Mouse (Mus musculus): ENCODE results near the gene Spin1. TPM values are rescaled to one million over a fixed set of nuclear protein-coding genes. Genes with fewer than 3 reads are reported as not detected.

Spin1 gene
- 50.1 and 95.1 TPM in 2 replicates for polyA plus RNA-seq (2012; rRNA removed)

GRCm38 (mm10) chr13:51100233-51101015 lies at the start of gene Spin1:
Spin1 (plus strand) TSS chr13:51100880.

GRCm38 (mm10) chr13:51170691-51171680 lies 70.3 kb downstream of the Spin1 start, which contains the start of gene Nxnl2:
Nxnl2 (plus strand) TSS chr13:51171022.

Other genes starting within 250 kb of the Spin1 start
- gene Nxnl2, start 70.1 kb downstream of the Spin1 start, polyA plus RNA-seq (2012; rRNA removed) = 0.60 and 2.7 TPM in 2 replicates